ENCODE assay signal across 11 mouse cellular contexts in the genomic region with DNA sequence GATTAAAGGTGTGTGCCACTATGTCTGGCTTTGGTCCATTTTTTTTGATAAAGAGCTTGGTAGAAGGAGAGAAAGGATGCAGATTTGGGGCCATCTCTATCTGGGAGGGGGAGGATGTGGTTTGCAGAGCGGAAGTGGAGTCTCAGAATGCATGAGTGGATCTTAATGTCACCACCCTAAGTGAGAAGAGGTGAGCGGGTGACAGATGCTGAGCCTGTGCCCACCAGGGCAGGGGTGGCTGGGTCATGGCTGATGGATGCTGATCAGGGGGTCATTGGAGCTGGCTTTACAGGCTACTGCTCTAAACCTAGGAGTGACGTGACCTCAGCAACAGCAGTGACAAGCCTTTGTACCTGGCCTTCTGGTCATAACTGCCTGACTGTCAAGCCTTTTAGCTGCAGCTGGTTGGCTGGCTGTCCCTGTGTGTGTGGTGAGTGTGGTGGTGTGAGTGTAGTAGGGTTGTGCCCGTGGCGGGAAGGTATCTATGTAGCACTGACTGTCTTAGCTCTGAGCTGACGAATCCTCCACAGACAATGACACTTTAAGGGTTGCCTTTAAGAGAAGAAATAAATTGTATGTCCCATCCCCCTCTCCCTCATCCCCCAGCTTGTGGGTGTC. TPM values are rescaled to one million over a fixed set of nuclear protein-coding genes. Genes with fewer than 3 reads are reported as not detected.
DNase-seq lines count a peak whose midpoint lies in the region; ATAC-seq and TF ChIP-seq lines count a peak whose summit lies in the region.
"Had no signal": no experiment of that assay in that cellular context is flagged by ENCODE, and none has a peak within 500 bp of the region (broad histone marks: within the 10 kb centered on the region; RNA-seq: fewer than 3 reads in every experiment).

No protein-coding gene starts in this region.

- DNase-seq in lung, adult 2 months: no peak
- no peak for DNase-seq in lung, postnatal 36 days
- DNase-seq in T-cell, adult 2 months (ENCODE audit: low spot score): peak; percentile 82
- DNase-seq in thymus, postnatal 14 days: peak; percentile 75
- DNase-seq in stomach, postnatal 0 days (ENCODE audit: low spot score): no peak
- DNase-seq in cerebellum, adult 11-12 months: no peak

- H3K27me3 ChIP-seq in stomach, postnatal 0 days (ENCODE audit: control insufficient read depth, insufficient read depth, low read length): no peaks in the 10 kb centered on the region
- H3K27me3 ChIP-seq: neural tube, embryonic 15.5 days had no signal

- WGBS in lung, adult 2 months: 65% methylated on average over 6 of the region's 6 CpGs
- WGBS in macrophage (ENCODE audit: missing documents): 58% methylated on average over 6 of the region's 6 CpGs
- WGBS in stomach, postnatal 0 days: 83% methylated on average over 6 of the region's 6 CpGs

- H3K27ac ChIP-seq in macrophage: peak overlapping the region; percentile 25; the same call in 1 of the 2 replicates
- no peak overlapping the region for H3K27ac ChIP-seq in stomach, postnatal 0 days (replicated peaks)
- H3K27ac ChIP-seq: liver, embryonic 15.5 days had no signal

- H3K4me1 ChIP-seq in lung, adult 2 months (ENCODE audit: control insufficient read depth, insufficient read depth, low read length): peaks cover 21% of the 10 kb centered on the region
- no peaks in the 10 kb centered on the region; the same call in 1 of the 2 replicates for H3K4me1 ChIP-seq in stomach, postnatal 0 days (replicated peaks; ENCODE audit: control insufficient read depth, insufficient read depth)

- no peaks in the 10 kb centered on the region for H3K9me3 ChIP-seq in stomach, postnatal 0 days (ENCODE audit: control insufficient read depth, low read length)
- H3K9me3 ChIP-seq: hindbrain, embryonic 10.5 days; liver, embryonic 15.5 days; neural tube, embryonic 15.5 days had no signal

- no peak for TF ChIP-seq CTCF in lung, adult 2 months (IDR thresholded peaks at IDR 0.05; ENCODE audit: insufficient read depth, low read length)
- no peak for TF ChIP-seq CTCF in stomach, postnatal 0 days (IDR thresholded peaks at IDR 0.05; ENCODE audit: low read depth)

- TF ChIP-seq EP300 in stomach, postnatal 0 days (optimal IDR thresholded peaks at IDR 0.05): no peak

- H3K4me3 ChIP-seq in lung, adult 2 months (replicated peaks; ENCODE audit: extremely low read depth, low read depth, low read length): no peak overlapping the region
- H3K4me3 ChIP-seq in macrophage (ENCODE audit: inconsistent target): no peak overlapping the region
- H3K4me3 ChIP-seq in stomach, postnatal 0 days (ENCODE audit: low read depth, low read length): no peak overlapping the region
- H3K4me3 ChIP-seq: hindbrain, embryonic 10.5 days; liver, embryonic 15.5 days had no signal

- H3K9ac ChIP-seq in stomach, postnatal 0 days (ENCODE audit: low read length): no peak overlapping the region
- H3K9ac ChIP-seq: liver, embryonic 15.5 days; neural tube, embryonic 15.5 days had no signal

- H3K4me2 ChIP-seq in stomach, postnatal 0 days (replicated peaks; ENCODE audit: low read depth): no peak overlapping the region
- H3K4me2 ChIP-seq: liver, embryonic 15.5 days had no signal

- 0 out of 2 replicates have a peak, but pooled peaks have one; percentile 15 for TF ChIP-seq POLR2A in lung, adult 2 months (IDR thresholded peaks at IDR 0.05; ENCODE audit: borderline replicate concordance, extremely low read depth, low read depth, low read length)

- peaks cover 21% of the 10 kb centered on the region; the same call in 1 of the 2 replicates for H3K36me3 ChIP-seq in macrophage (ENCODE audit: inconsistent target)
- peaks cover 18% of the 10 kb centered on the region for H3K36me3 ChIP-seq in stomach, postnatal 0 days (ENCODE audit: control insufficient read depth, insufficient read depth, low read length)

- H3K79me2 ChIP-seq in macrophage (ENCODE audit: inconsistent target): no peaks in the 10 kb centered on the region

- ATAC-seq in stomach, postnatal 0 days (ENCODE audit: low FRiP score, low TSS enrichment): no peak
- ATAC-seq: forebrain, embryonic 16.5 days had no signal

RNA-seq across cellular contexts. Expression of a gene that starts 1.5 kb away (rescaled TPM):
- 26.4 and 34.0 TPM in 2 replicates for polyA plus RNA-seq in lung, adult 2 months (2012; rRNA removed)
- 1 to 10 TPM in 23 of 26 experiments, not detected in 3; 1.3 to 8.3 (median 3.4) TPM for total RNA-seq in macrophage (2018; cell fraction: chromatin; rRNA removed)
- 10 to 100 TPM in 25 of 26 experiments, 1 to 10 TPM in 1; 8.5 to 24.4 (median 14.3) TPM for total RNA-seq in macrophage (2018; cell fraction: cytosol; rRNA removed)
- 10 to 100 TPM in 1 of 26 experiments, 1 to 10 TPM in 25; 2.2 to 10.3 (median 5.7) TPM for total RNA-seq in macrophage (2018; cell fraction: nucleus; rRNA removed)
- 9.0 to 17.9 TPM (median 13.7 TPM) in 3 replicates for polyA plus RNA-seq in macrophage (2018)
- 44.2 TPM in 2 replicates for polyA plus RNA-seq in stomach, postnatal 0 days (2015; fragmentation: Nextera tagmentation; extraction: Ambion mirVana)

RNA-seq across cellular contexts. Expression of a gene that starts 16.1 kb away (rescaled TPM):
- polyA plus RNA-seq in lung, adult 2 months (2012; rRNA removed): 65.9 and 81.9 TPM in 2 replicates
- 10 to 100 TPM in 4 of 26 experiments, 1 to 10 TPM in 22; 1.5 to 14.1 (median 5.0) TPM for total RNA-seq in macrophage (2018; cell fraction: chromatin; rRNA removed)
- total RNA-seq in macrophage (2018; cell fraction: cytosol; rRNA removed): 1 to 10 TPM; 1.3 to 4.5 (median 2.8) TPM
- 10 to 100 TPM in 1 of 26 experiments, 1 to 10 TPM in 24, under 1 TPM in 1; 0.79 to 11.9 (median 3.8) TPM for total RNA-seq in macrophage (2018; cell fraction: nucleus; rRNA removed)
- polyA plus RNA-seq in macrophage (2018): 3.7 to 7.5 TPM (median 3.9 TPM) in 3 replicates
- polyA plus RNA-seq in stomach, postnatal 0 days (2015; fragmentation: Nextera tagmentation; extraction: Ambion mirVana): 5.9 and 6.6 TPM in 2 replicates

RNA-seq across cellular contexts. Expression of a gene that starts 19.0 kb away (rescaled TPM):
- polyA plus RNA-seq in lung, adult 2 months (2012; rRNA removed): 214 and 264 TPM in 2 replicates
- 10 to 100 TPM; 10.0 to 72.1 (median 43.9) TPM for total RNA-seq in macrophage (2018; cell fraction: chromatin; rRNA removed)
- 100 to 1,000 TPM in 17 of 26 experiments, 10 to 100 TPM in 9; 79.3 to 179 (median 122) TPM for total RNA-seq in macrophage (2018; cell fraction: cytosol; rRNA removed)
- 10 to 100 TPM; 15.5 to 75.8 (median 38.9) TPM for total RNA-seq in macrophage (2018; cell fraction: nucleus; rRNA removed)
- polyA plus RNA-seq in macrophage (2018): 79.7 to 207 TPM (median 133 TPM) in 3 replicates
- polyA plus RNA-seq in stomach, postnatal 0 days (2015; fragmentation: Nextera tagmentation; extraction: Ambion mirVana): 405 and 438 TPM in 2 replicates

RNA-seq across cellular contexts. Expression of a gene that starts 21.0 kb away (rescaled TPM):
- polyA plus RNA-seq in lung, adult 2 months (2012; rRNA removed): 65.9 and 79.6 TPM in 2 replicates
- total RNA-seq in macrophage (2018; cell fraction: chromatin; rRNA removed): 100 to 1,000 TPM in 18 of 26 experiments, 10 to 100 TPM in 8; 46.5 to 707 (median 220) TPM
- 10 to 100 TPM; 22.9 to 78.9 (median 49.8) TPM for total RNA-seq in macrophage (2018; cell fraction: cytosol; rRNA removed)
- total RNA-seq in macrophage (2018; cell fraction: nucleus; rRNA removed): 100 to 1,000 TPM in 17 of 26 experiments, 10 to 100 TPM in 9; 29.9 to 419 (median 127) TPM
- polyA plus RNA-seq in macrophage (2018): 8.7 to 23.8 TPM (median 10.1 TPM) in 3 replicates
- polyA plus RNA-seq in stomach, postnatal 0 days (2015; fragmentation: Nextera tagmentation; extraction: Ambion mirVana): 1.1 TPM in 2 replicates

RNA-seq across cellular contexts. Expression of a gene that starts 54.7 kb away (rescaled TPM):
- 6.4 and 12.3 TPM in 2 replicates for polyA plus RNA-seq in lung, adult 2 months (2012; rRNA removed)
- total RNA-seq in macrophage (2018; cell fraction: chromatin; rRNA removed): 1 to 10 TPM in 3 of 26 experiments, under 1 TPM in 9, not detected in 14; 0.30 to 3.2 (median 0.61) TPM
- total RNA-seq in macrophage (2018; cell fraction: cytosol; rRNA removed): 1 to 10 TPM in 18 of 26 experiments, under 1 TPM in 8; 0.48 to 5.2 (median 1.3) TPM
- total RNA-seq in macrophage (2018; cell fraction: nucleus; rRNA removed): 1 to 10 TPM in 9 of 26 experiments, under 1 TPM in 17; 0.36 to 2.3 (median 0.78) TPM
- 0.43 to 2.7 TPM (median 0.68 TPM) in 3 replicates for polyA plus RNA-seq in macrophage (2018)
- 9.7 and 10.8 TPM in 2 replicates for polyA plus RNA-seq in stomach, postnatal 0 days (2015; fragmentation: Nextera tagmentation; extraction: Ambion mirVana)

Comparison
In these comparisons a context has a peak if more than half of its experiments do, and no peak if none do; other contexts are left out.
1. DNase-seq: peak in T-cell, adult 2 months (single experiment) and thymus, postnatal 14 days (single experiment); none in lung, adult 2 months (single experiment), lung, postnatal 36 days (single experiment), stomach, postnatal 0 days (single experiment) and cerebellum, adult 11-12 months (single experiment).